12 mouse cellular contexts compared by ENCODE assay signal in the genomic region with DNA sequence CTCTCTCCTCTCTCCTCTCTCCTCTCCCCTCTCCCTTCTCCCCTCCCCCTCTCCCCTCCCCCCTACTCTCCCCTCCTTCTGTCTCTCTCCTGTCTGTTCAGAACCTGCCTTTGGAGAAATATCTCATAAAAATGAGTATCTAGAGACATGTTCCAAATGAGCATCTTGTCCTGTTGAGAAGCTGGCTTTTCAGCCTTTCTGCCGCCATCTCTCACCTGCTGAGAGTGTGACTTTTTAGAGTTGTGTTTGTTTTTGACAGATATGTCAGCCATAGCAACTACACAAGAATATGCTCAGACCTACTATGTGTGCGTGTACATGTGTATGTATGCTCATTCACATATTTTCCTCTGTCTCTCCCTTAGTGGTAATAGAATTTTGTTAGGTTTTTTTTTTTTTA.
A peak's percentile ranks its signal among the peaks of the same experiment; 100 is the strongest.
DNase-seq lines count a peak whose midpoint lies in the region.
"Had no signal": no experiment of that assay in that cellular context is flagged by ENCODE, and none has a peak within 500 bp of the region (broad histone marks: within the 10 kb centered on the region; RNA-seq: fewer than 3 reads in every experiment).

No protein-coding gene starts in this region.

- peak; percentile 20 for DNase-seq in cerebellum, adult 8-10 months
- DNase-seq in cerebellum, postnatal 4 days (ENCODE audit: low spot score in 2 of 2), result no peak
- DNase-seq in cerebellum, adult 9-11 months, result peak; percentile 24
- DNase-seq in cerebellum, postnatal 25 days, result peak; percentile 33 to 54
- DNase-seq in layer of hippocampus, adult 8-10 months (ENCODE audit: low spot score in 2 of 2), result no peak
- DNase-seq in kidney, adult 8-10 months, result no peak
- DNase-seq: adrenal gland, adult 2 months; adrenal gland, postnatal 25 days; forebrain, postnatal 0 days; gastrocnemius, adult 2 months; gastrocnemius, postnatal 14 days; kidney, adult 2 months had no signal

Comparison
In these comparisons a context has a peak if more than half of its experiments do, and no peak if none do; other contexts are left out.
1. DNase-seq: peak in cerebellum, adult 8-10 months (single experiment), cerebellum, adult 9-11 months (single experiment) and cerebellum, postnatal 25 days (2 of 2); none in cerebellum, postnatal 4 days (0 of 2), layer of hippocampus, adult 8-10 months (0 of 2) and kidney, adult 8-10 months (0 of 2).